Mouse (Mus musculus) adrenal gland, adult 2 months (tissue): ENCODE data around the gene Cdk5rap2. TPM values are rescaled to one million over a fixed set of nuclear protein-coding genes. Genes with fewer than 3 reads are reported as not detected.

Experiments
- polyA plus RNA-seq: library from polyadenylated mRNA; depleted of rRNA; stranded (reverse); fragments of >200 nt; gene quantifications from 2 replicates; pipeline ENCODE4 v1.2.3, GENCODE M21; 2012; rRNA removed
- total RNA-seq, 2 experiments: library from RNA; stranded (reverse); gene quantifications; 2 replicates each; pipeline ENCODE4 v1.2.3; 2021

The Cdk5rap2 gene
- total and polyA plus RNA-seq, 3 experiments, result 4.8 to 22.3 (median 20.6) TPM

Other genes with a start within 250 kb of the Cdk5rap2 start
- gene Megf9, start 124.6 kb upstream of the Cdk5rap2 start, total RNA-seq, result 10 to 100 TPM; 29.3 to 35.6 TPM
- 51.5 and 54.6 TPM in 2 replicates for gene Megf9, start 124.6 kb upstream of the Cdk5rap2 start, polyA plus RNA-seq